Mouse (Mus musculus): Measurements from ENCODE around the gene Kctd2.
"Not testable (repeated sequence)": the region's sequence is repeated elsewhere in the genome, so short reads cannot be mapped to it uniquely, and the experiment has no call there.

The Kctd2 gene

DNA sequence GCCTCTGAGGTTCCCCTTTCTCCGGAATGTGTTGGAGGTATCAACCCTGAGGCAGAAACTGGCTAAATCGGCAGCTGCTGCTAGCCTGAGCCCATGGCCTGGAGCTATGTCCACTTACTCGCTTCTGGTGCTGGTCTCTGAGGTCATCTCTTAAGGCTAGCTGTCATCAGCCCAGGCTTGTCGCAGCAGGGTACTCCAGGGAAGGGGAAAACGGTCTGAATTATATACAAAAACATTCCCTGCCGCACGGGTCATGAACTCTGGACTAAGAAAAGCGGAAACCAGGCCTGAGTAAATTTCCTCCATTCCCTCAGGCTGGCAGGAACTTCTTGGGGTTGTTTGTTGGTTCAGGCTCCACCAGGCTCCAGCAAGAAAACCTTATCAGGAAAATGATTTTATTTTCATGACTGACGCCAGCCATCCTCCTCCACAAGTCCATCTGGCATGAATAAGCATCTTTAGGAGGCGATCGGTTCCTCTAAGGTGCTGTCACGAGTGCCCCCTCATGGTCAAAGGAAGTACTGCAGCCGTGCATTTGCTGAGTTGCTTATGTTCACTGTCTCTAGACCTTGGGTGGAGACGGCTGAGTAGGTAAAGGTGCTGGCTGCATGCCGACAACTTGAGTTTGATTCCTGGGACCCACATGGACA is 53.8 kb downstream of the Kctd2 start:
- DNase-seq (ENCODE audit: low spot score in 2 of 2) = peak; percentile 95 to 96

GRCm38 (mm10) chr11:115475025-115475757 is 55.3 kb downstream of the Kctd2 start, which contains the start of gene Armc7:
TSS of gene Armc7 (plus strand) at chr11:115475667.
- peak; percentile 88 to 93 for DNase-seq (ENCODE audit: low spot score in 2 of 2)

DNA sequence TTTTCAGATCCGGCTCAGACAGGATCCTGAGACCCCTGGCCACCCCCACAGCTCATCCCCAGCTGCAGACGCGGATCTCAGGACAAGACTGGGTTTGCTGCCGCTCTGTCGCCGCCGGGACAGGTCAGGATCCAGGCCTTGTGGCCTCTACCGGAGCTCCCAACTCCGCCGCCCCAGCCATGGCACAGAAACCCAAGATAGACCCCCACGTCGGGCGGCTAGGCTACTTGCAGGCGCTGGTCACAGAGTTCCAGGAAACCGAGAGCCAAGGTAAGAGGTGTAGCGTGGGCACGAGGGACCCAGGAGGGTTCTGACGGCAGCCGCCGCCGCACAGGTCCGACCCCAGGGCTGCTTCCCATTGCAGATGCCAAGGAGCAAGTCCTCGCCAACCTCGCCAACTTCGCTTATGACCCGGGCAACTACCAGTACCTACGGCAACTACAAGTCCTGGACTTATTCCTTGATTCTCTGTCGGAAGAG is 55.9 kb downstream of the Kctd2 start:
- no peak for DNase-seq (ENCODE audit: low spot score in 2 of 2)

DNA sequence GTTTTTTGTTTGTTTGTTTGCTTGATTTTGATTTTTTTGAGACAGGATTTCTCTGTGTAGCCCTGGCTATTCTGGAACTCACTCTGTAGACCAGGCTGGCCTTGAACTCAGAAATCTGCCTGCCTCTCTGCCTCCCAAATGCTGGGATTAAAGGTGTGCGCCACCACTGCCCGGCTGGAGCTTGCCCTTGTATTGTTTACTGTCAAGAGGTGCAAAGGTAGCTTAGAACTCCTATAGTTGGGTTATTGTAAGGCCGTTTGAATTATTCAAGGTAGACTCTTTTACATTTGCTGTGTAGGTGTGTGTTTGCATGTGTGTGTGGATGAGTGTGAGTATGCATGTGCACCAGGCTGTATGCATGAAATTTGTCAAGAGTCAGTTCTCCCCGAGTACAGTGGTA is 56.7 kb downstream of the Kctd2 start:
- DNase-seq (ENCODE audit: low spot score in 2 of 2) = not testable (repeated sequence)

DNA sequence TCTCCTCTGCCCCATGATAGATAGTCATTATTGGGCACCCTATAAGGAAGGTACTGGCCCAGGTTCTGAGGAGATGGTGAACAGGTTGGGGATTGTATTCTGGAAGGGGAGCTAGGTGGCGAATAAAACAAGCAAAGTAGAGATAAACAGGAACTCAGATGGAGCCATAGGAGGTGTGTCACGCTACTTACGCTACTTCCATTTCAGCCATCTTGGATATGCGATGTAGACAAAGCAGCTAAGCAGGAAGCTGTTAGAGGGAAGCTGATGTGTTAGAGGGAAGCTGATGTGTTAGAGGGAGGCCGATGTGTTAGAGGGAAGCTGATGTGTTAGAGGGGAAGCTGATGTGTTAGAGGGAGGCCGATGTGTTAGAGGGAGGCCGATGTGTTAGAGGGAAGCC is 57.5 kb downstream of the Kctd2 start:
- not testable (repeated sequence) for DNase-seq (ENCODE audit: low spot score in 2 of 2)

DNA sequence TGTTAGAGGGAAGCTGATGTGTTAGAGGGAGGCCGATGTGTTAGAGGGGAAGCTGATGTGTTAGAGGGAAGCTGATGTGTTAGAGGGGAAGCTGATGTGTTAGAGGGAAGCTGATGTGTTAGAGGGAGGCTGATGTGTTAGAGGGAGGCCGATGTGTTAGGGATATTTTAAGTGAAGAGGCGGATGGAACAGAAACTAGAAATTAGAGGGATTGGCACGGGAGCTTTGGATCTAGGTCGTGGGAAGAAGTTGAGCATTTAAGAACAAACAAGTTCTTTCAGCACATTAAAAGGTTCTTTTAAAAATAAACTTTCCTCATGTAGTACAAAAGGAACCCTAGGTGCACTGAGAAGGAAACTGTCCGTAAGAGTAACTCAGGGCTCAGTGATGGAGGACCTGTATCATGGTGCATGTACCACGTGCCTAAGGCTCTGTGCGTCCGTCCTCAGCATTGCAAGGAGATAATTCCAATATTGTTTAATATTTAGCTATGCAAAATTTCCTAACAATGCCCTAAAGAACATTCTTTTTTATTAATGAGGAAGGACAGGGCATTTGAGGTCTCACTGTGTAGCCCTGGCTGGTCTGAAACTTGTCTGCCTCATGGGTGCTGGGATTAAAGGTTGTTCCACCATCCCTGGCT is 58.5 kb downstream of the Kctd2 start:
- DNase-seq (ENCODE audit: low spot score in 2 of 2) = no peak
